Mouse (Mus musculus) layer of hippocampus, postnatal 14 days (tissue): ENCODE results near the gene Aunip. TPM values are rescaled to one million over a fixed set of nuclear protein-coding genes. Genes with fewer than 3 reads are reported as not detected.
A peak's percentile ranks its signal among the peaks of the same experiment; 100 is the strongest.

Experiments used
- DNase-seq, 2 experiments: peaks; one replicate each; pipeline ENCODE4 v3.0.0; 2021 to 2022; ENCODE audit warnings: low spot score in 2 of 2, mixed read lengths in 1 of 2
- total RNA-seq, 2 experiments: library from RNA; stranded (reverse); gene quantifications; 2 replicates each; pipeline ENCODE4 v1.2.3; 2021

The Aunip gene
- total RNA-seq, 2 experiments from 2014 or later, result 0.31 to 0.69 TPM

GRCm38 (mm10) chr4:134514309-134514930, 3.6 kb downstream of the Aunip start:
- DNase-seq, result no peak

GRCm38 (mm10) chr4:134515614-134516013, 4.8 kb downstream of the Aunip start:
- no peak for DNase-seq

DNA sequence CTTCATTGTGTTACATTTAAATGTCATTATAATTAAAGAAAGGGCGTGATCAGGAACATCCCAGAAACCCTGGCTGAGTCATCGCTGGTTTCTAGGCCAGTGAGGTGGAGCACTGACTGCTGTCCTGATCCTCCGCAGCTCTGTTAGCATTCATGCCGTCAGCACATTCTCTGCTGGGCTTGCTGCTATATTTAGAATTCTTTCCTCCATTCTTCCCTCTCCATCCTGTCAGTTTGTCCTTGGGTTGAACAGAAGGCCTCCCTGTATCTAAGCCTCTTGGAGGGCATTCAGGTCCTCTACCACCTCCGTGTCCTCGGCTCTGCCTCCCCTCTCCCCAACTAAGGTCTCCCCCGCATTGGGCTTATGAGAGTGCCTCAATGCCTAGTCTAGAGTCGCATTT, 6.2 kb downstream of the Aunip start:
- no peak for DNase-seq

- DNase-seq, result no peak
Observed at GRCm38 (mm10) chr4:134517719-134518118, 6.9 kb downstream of the Aunip start.

- peak in 1 of 2 experiments; percentile 62 for DNase-seq
Observed at GRCm38 (mm10) chr4:134518541-134518940, 7.7 kb downstream of the Aunip start.

DNA sequence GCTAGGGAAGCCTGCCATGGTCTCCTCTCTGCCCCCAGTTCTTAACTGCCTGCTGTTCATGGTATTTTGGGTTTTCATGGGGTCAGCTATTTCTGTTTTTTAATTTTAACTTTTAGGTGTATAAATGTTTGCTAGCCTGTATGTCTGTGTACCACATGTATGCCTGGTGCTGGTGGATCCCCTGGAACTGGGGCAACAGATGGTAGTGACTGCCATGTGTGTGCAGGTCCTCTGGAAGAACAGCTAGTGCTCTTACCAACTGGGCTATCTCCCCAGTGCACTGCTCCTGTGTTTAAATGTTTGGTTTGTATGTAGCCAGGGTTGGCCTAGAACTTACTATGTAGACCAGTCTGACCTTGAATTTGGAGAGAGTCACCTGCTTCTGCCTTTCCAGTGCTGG, 8.5 kb downstream of the Aunip start:
- peak in 1 of 2 experiments; percentile 62 for DNase-seq

DNA sequence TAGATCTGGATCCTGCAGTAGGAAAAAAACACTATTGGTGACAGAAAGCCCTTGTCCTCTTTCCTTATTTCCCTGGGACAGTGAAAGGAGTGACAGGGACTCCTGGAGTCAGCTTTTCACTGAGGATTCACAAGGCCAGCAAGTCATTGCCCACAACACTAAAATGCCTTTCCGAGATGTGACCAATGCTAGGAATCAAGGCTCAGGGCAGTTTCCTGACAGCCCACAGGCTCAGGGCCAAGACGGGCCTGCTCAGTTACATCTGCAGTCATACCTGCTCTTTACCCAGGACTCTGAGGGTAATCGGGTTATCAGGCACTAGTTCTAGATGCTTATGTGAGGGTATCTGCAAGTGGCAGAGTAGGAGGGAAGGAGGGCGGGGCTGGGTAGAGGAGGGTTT, 12.6 kb downstream of the Aunip start:
- DNase-seq, result no peak

DNA sequence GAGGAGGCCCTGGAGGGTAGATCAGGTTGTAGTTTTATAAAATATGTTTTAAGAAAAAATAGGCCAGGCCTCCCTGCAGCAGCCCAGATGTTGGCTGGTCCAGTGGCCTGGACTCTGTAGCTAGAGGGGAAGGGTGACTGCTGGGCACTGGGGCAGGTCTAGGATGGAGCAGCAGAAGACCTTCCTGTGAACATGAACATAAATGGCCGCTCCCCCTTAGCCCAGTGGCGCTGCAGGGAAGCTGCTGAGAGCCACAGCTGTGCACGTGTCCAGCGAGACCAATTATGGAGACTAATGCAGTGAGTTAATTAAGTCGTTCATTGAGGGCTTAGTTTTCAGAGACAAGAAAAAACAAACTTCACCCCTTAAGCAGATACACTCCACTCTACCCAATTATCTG, 15.0 kb downstream of the Aunip start:
- no peak for DNase-seq

DNA sequence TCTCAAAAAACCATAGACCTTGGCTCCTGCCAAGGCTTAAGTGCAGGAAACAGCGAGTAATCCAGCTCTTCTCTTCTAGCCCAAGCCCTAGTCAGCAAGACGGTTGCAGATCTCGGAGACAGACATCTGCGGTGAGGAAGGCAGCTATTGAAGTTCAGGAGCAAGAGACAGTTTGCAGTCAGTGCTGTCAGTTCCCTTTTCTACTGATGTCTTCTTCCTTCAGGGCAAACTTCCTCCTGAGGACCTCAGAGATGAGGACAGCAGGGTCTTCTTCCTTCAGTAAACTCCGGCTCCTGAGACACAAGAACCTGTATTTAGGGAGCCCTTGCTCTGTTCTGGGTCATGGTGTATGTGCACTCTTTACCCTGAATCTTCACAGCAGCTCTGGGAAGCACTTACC, 15.4 kb downstream of the Aunip start:
- no peak for DNase-seq

GRCm38 (mm10) chr4:134532928-134533327, 22.1 kb downstream of the Aunip start:
- DNase-seq, result no peak

- DNase-seq, result no peak
Observed at GRCm38 (mm10) chr4:134533421-134533820, 22.6 kb downstream of the Aunip start.

- DNase-seq, result peak; percentile 54 to 57
Observed at GRCm38 (mm10) chr4:134534124-134534886, 23.5 kb downstream of the Aunip start.

DNA sequence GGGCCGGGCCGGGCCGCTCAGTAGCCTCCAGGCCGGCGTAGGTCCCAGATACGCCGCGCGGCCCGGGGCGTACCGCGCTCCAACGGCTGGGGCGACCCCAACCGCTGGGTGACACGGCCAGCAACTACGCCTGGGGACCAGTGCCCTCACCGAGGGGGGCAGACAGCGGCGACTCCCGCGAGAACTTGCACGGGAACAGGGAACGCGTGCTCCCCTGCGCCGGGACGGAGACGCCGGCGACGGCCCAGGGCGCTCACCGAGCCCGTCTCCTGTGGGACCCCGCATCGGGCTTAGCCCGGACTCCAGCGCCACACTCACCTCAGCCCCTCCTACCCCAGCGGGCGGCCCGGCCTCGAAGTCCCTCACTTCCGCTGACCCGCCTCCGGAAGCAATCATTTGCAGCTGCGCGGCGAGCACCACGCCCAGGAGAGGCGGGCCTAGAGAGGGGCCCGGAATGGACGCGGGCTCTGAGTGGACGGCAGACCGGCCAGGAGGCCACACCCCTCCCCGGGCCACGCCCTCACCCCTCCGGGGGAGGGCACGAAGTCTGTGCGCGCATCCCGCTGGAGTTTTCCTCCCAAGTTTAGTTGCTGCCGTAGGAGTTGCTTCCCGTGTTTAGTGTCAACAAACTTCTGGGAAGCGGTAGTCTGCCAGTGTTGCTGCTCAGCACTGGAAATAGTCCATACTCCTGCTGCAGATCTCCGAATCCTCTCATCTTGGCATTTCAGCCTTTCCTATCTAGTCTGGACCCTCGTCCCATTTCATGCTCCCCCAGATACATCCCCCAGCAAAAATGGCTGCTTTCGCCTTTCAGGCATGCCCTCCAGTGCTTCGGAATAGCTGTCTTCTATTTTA, 24.4 kb downstream of the Aunip start, which contains the start of gene Mtfr1l:
Gene Mtfr1l (minus strand): TSS at position 456 of the 855 bp plus-strand sequence.
- DNase-seq, result peak; percentile 96 to 97

DNA sequence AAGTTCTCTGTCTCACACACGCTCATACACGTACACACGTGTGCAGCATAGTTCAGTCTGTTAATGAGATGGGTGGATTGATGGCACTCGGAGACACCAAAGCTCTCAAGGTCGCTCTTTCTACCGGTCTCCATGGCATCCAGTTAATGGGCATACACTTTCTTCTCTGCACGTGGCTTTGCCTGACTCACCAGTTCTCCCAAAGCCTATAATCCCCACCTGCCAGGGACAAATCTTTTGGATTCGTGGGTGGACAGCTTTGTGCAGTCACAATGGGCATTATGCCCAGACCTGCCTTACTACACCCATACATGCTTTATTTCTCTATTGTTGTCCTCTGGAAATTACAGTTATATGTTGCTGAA, 25.0 kb downstream of the Aunip start:
- DNase-seq, result peak in 1 of 2 experiments; percentile 58

- DNase-seq, result no peak
Observed at GRCm38 (mm10) chr4:134538997-134539580, 28.3 kb downstream of the Aunip start.

DNA sequence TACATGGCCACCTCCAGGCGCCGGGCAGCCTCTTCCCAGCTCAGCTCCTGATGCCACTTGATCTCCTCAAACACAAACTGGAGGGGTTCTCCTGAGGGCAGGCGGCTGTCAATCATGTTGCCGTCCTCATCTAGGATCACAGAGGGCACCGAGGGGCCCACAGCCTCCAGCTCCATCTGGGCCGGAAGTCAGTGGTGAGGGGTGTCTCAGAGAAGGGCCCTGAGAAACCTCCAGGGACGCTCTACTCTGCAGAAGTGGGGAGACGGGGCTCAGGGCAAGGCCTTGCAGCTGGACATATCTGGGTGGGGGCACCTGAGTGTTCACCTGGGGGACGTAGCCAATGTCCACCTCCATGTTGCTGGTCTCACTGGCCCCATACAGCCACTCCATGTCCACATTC, 31.9 kb downstream of the Aunip start:
- DNase-seq, result no peak

GRCm38 (mm10) chr4:134543261-134543660, 32.5 kb downstream of the Aunip start:
- DNase-seq, result peak; percentile 92 to 93

DNA sequence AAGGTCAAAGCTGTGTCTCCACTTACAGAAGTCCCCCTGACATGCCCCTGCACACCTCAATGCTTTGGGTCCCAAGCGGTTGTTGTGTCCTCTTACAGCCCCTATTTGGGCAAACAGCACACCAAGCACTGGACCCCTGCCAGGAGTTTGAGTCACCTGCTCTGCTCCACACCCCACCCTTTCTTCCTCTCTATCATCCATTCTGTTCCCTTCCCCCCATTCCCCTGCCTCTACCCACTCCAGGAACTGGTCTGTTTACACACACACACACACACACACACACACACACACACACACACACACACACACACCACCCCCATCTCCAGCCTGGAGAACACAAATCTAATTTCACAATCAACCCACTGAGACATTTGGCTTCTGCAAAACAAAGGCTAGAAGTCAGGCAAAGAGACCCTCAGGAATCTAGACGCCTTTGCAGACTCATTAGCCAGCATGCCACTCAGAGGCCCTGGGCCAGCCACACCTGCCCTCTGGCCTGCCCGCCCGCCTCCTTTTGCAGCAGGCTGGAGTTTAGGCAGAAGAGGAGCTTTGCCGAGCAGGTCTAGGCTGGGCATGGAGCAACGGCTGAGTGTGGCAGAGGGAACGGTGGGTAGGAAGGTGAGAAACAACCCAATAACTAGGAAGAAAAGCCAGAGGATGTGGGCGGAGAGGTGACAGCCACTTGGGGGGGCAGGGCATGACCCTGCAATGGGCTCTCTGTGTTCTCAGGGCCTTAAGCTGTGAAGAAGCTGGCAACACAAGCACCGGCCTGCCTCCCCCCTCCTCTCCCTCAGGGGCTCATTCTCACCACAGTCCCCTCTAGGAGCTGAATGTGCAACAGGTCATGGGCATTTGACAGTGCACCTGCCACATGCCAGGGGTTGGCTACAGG, 36.3 kb downstream of the Aunip start:
- DNase-seq, result no peak

GRCm38 (mm10) chr4:134548169-134548938, 37.6 kb downstream of the Aunip start:
- DNase-seq, result no peak

DNA sequence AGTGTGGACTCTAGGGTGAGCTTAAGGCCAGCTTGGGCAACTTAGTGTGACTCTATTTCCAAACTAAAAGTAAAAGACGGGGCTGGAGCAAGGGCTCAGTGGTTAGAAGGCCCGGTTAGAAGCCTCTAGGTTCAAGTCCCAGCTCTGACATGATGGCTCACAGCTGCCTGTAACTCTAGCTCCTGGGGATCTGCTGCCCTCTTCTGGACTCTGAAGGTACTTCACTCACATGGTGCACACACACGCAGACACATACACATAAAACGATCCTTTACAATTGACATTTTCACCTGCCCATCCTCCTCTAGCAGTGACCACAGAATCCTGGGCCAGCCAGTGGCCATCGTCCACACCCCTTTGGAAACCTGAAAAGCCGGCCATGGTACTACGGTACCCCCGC, 39.1 kb downstream of the Aunip start:
- no peak for DNase-seq
